Mouse (Mus musculus) frontal cortex, postnatal 25 days (tissue): ENCODE measurements at regions not wholly inside any gene's neighbourhood (a gene's known extent, or its start where the extent isn't known, plus 50 kb on each side); places are given as distances from the start of the nearest gene placed in this dataset.
A peak's percentile ranks its signal among the peaks of the same experiment; 100 is the strongest.

ENCODE experiments used
- DNase-seq, 2 experiments: peaks; one replicate each; pipeline ENCODE4 v3.0.0; 2022; ENCODE audit warnings: low spot score in 2 of 2

DNA sequence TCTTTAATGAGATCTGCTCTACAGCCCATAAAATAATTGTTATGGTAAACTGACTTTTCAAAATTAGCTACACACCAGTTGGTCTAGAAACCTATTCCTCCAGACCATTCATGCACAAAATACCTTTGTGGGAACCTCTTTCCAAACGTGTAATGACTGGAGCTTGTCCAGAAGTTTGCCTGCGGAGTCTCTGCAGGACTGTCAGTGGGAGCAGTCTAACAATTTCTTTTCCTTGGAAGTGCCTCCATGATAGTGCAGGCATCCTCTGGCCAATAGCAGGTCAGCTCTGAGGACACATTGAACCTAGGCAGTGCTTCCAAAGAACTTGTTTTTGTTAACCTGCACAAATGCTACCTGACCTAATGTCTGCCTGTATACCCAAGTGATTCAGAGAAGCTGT, 932.3 kb downstream of the Pcdh9 start:
- no peak for DNase-seq

DNA sequence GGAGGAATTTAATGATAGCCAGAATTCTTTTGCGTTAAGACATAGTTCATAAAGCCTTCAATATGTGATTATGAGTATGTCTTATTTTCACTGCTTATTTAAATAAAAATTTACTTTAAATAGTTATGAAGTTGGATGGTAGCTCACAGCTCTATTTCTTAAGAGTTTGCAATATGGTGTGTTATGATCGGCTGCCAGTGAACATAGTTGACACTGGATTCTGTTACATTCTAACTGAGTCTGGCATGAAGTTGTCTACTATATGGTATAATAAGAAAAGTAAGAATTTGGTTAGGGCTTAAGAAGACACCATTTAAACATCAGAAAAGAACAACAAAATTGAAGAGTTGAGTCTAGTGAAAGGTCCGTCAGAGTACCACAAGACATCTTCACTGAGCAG, 935.0 kb downstream of the Pcdh9 start:
- no peak for DNase-seq

- peak; percentile 6 to 13 for DNase-seq
Measured at GRCm38 (mm10) chr14:92907623-92908045, 982.8 kb downstream of the Pcdh9 start.

- DNase-seq, result no peak
Measured at GRCm38 (mm10) chr14:92874548-92874947, 1015.9 kb downstream of the Pcdh9 start.

- DNase-seq, result no peak
Measured at GRCm38 (mm10) chr14:92866462-92866861, 1024.0 kb downstream of the Pcdh9 start.

- no peak for DNase-seq
Measured at GRCm38 (mm10) chr14:92862942-92863341, 1027.5 kb downstream of the Pcdh9 start.

DNA sequence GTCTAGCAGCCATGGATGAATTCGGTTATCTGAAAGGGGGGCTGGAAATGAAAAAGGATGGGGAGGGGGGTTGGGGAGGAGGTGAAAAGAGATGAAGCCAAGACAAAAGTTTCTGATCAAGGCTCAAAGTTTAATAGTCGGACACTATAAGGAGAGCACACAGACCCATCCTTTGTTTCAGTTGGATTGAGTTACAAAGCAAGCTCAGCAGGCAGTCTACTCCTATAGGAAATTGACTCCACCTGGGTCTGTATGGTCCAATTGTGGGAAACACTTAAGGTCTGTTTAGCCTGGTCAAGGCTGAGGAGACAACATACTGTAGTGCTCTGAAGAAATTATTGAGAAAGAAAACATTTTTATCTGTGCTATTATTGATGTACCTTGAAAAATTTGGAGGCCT, 1029.8 kb downstream of the Pcdh9 start:
- DNase-seq, result no peak

DNA sequence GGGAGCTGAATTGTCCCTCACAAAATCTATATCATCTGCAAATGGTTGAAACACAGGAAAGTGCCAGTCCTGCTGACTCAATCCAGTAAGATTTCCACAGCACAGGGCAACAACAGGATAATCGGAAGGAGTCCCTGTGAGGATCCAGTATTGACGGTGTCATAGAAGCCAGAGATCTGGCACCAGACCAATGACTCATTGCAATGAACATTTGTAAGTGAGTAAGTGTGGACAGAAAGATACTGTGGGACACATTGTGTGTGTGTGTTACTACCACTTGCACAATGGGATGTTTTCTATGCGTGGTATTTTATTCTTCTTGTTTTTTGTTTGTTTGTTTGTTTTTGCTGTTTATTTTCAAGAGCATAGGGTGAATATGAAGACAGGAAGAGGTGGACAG, 1056.8 kb downstream of the Pcdh9 start:
- no peak for DNase-seq

GRCm38 (mm10) chr14:92829171-92829570, 1061.3 kb downstream of the Pcdh9 start:
- no peak for DNase-seq

DNA sequence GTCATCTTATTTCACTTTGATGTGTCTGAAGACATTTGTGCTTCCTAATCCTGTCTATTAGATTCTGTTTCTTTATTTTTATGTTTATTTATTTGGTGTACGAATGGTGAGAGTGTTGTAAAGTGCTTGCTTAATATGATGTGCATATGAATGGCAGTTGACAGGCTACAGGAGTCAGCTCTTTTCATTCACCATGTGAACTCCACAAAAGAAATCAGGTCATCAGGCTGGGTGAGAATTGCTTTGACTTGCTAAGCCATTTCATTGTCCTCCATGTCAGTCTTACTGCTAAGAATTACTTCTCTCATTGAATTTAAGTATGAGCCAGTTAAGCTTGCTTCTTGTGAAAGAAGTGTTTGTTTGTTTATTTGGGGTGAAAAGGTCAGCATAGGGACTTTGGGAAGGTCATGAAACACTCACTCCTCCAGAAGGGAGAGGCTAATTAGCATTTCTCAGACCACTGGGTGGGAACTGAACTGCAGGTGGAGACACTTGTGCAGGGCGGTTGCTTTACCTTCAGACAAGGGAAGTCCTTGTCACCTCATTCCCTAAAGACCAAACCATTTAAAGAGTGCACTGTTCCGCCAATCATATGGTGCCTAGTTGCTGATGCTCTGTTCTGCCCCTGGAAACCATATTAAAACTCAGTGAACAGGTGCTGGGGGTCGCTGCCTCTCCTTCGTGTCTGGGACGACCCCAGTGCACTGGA, 1063.7 kb downstream of the Pcdh9 start:
- DNase-seq, result no peak

DNA sequence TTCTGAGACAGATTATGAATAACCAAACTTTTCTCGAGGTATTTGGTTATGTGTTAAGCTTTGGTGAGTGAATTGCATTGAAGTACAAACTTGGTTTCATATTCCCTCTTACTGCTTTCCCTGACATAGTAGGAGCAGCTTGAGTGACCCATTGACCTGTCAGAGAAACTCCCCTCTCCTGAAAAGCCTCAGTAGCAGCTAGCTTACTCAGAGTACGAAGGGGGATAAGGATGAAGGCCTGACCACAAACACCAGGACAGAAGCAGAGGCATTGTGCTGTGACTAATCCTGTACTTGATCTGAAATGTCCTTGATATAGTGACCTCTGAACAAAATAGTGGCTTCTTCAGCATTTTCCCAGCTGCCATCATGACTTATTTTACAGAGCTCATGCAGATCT, 1070.4 kb downstream of the Pcdh9 start:
- DNase-seq, result no peak
